Mouse (Mus musculus): ENCODE measurements around the gene Srd5a2.

Gene Srd5a2

DNA sequence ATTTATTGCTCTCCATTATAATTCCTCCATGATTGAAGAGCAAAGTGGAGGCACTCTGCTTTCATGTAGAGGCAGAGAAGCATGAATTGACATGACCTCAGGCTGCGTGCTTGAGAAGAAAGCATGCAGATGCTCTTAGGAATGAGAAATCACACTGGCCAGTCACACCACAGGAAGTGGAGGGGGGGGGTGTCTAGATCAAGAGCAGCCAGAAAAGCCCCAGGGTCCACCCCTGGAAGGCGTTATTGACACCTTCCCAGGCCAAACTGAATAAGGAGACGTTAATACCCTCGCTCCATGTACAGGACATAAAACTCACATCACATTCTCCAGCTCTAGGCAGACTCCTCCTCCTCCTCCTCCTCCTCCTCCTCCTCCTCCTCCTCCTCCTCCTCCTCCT lies 63.2 kb downstream of the Srd5a2 start:
- no peak for DNase-seq

DNA sequence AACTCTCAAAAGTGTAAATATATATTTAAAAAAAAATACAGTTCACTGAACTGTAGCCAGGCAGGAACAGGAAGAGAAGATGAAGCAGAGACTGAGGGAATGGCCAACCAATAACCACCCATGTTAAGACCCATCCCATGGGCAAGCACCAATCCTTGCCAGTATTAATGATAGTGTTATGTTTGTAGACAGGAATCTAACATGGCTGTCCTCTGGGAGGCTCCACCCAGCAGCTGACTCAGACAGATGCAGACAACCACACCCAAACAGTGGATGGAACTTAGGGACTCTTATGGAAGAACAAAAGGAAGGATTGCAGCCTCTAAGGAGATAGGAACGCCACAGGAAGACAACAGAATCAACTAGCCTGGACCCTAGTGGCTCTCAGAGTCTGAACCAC lies 64.8 kb downstream of the Srd5a2 start:
- DNase-seq = no peak

DNA sequence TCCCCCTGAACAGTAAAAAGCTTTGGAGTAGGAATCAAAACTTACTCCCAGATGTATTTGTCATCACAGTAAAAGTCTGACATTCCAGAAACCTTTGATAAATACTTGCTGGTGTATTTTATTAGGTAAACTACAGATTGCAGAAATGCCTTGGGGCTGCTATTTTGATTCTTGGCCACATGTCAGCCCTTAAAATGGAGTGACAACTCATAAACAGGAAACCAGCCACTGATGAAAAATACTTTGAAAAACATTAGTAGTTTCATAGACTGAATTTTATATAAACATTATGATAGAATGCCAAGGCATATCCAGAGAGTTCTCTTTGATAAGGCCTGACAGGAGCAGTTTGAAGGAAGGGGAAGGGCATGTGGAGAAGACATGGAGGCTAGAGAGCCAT lies 71.7 kb downstream of the Srd5a2 start:
- no peak for DNase-seq

DNA sequence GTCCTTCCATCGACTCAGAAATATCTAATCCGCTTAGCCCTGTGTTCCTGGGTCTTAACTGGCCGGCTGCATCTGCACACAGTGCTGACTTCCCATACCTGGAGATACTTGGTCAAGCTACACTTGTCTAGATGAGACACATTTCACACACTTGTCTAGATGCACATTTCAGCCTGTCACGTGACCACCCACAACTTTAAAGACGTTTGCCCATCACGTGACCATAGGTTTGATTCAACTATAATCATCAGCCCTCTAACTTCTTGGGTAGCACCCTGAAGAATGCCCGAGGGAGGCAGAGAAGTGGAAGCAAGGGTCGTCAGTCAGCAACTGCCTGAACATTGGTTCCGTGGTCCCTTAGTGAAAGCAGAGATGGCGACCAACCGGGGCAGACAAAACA lies 75.1 kb downstream of the Srd5a2 start:
- no peak for DNase-seq

DNA sequence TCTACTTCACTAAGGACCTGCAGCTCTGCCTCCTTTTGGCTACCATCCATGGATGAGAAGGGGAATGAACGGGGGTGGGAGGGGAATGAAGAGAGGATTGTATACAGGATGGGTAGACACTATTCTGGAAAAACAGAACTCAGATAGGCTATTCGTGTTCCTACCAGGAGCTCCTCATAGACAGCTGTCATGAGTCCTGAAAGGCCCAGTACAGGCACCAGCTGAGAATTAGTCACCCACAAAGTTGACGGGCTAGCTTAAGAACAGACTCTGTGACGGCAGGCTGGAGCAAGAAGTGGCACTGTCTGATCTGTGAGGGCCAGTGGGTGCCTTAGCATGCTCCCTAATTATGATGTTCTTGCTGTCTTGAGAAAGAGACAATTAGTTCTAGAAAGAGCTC lies 76.4 kb downstream of the Srd5a2 start:
- no peak for DNase-seq

DNA sequence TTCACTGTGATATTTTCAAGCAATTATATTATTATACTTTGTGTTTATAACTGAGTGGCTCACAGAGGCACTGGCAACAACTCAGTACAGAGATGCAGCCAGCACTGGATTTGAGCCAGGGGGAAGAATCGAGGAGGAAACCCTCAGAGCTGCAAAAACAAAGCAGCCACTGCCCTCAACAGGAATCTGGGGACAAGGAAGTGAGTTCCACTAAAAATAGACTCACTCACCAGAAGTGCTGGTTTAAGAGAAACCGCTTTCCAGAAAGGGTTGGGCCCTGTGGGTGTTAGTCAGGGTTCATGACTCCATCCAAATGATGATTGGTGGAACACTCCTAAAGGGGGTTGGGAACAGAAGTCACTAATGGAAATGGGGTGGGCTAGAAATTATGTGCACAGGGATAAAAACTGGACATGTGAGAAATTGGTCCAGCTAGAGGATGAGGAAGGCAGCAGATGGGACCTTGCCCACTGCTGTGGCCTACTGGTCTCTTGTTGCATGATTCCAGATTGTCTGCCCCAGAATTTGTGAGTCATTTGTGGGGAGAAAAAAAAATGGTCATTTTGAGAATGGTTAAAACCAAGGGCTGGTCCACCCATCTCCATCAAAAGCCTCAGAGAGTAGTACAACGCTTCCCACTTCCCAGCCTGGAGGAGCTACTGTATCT lies 77.2 kb downstream of the Srd5a2 start:
- DNase-seq = peak; percentile 46 to 68
